Comparison of ENCODE assay signal across 8 mouse cellular contexts in the genomic region with DNA sequence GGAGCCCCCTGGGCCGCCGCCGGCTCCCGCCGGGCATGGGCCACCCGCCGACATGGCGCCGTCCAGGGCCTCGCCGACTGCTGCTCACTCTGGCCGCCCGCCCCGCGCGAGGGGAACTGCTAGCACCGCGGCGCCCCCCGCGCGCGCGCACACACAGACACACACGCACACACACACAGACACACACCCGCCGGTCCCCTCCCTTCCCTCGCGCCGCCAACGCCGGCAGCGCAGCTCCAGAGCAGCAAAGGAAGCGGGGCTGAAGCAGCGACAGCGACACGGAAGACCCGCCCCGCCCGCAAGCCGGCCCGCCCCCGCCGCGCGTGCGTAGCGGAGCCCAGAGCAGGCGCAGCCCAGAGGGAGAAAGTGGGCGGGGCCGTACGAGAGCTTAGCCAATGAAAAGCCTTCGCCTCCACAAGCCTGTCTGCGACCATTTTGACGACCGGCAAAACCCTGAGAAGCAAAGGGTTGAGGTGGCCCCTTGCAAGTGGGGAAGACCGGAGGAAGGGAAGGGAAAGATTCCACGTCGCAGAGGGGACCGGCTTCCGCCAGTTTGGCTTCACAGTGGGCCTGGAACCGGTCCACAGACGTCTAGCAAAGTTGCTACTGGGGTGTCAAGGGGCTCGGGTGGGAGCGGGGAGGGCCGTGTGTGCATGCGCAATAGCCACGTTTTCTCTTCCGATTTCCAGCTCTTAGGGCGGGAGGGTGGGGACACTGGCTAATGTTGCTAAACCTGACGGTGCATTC. TPM values are rescaled to one million over a fixed set of nuclear protein-coding genes. Genes with fewer than 3 reads are reported as not detected.
DNase-seq lines count a peak whose midpoint lies in the region; ATAC-seq and TF ChIP-seq lines count a peak whose summit lies in the region.

A gene (minus strand): TSS at position 280 of the 747 bp plus-strand sequence.

- no peaks in the 10 kb centered on the region for H3K79me2 ChIP-seq in heart, adult 2 months (replicated peaks; ENCODE audit: control insufficient read depth, insufficient read depth, low read length)

- no peaks in the 10 kb centered on the region for H3K9me3 ChIP-seq in embryonic facial prominence, embryonic 13.5 days
- no peaks in the 10 kb centered on the region for H3K9me3 ChIP-seq in limb, embryonic 13.5 days
- H3K9me3 ChIP-seq in midbrain, embryonic 16.5 days (replicated peaks; ENCODE audit: control insufficient read depth, low read length, poor library complexity, severe bottlenecking), result no peaks in the 10 kb centered on the region

- H3K4me2 ChIP-seq in embryonic facial prominence, embryonic 13.5 days, result peak within 1 kb of the TSS; percentile 76
- peak within 1 kb of the TSS; percentile 90 for H3K4me2 ChIP-seq in limb, embryonic 13.5 days (replicated peaks)
- peak within 1 kb of the TSS; percentile 69 for H3K4me2 ChIP-seq in midbrain, embryonic 16.5 days (ENCODE audit: low read length)

- TF ChIP-seq POLR2A in heart, adult 2 months (IDR thresholded peaks at IDR 0.05; ENCODE audit: insufficient read depth, low read depth, low read length), result peak; percentile 88

- H3K36me3 ChIP-seq in embryonic facial prominence, embryonic 13.5 days, result no peaks in the 10 kb centered on the region
- peaks cover 18% of the 10 kb centered on the region for H3K36me3 ChIP-seq in heart, adult 2 months (ENCODE audit: control insufficient read depth, insufficient read depth, low read length)
- no peaks in the 10 kb centered on the region for H3K36me3 ChIP-seq in limb, embryonic 13.5 days
- H3K36me3 ChIP-seq in midbrain, embryonic 16.5 days (ENCODE audit: control insufficient read depth, insufficient read depth, low read length), result no peaks in the 10 kb centered on the region

- DNase-seq in 3134 (ENCODE audit: extremely low read depth, insufficient read length, low spot score), result peak; percentile 96
- peak; percentile 97 to 99 for DNase-seq in adrenal gland, postnatal 36 days
- DNase-seq in heart, adult 2 months, result peak; percentile 96 to 99
- DNase-seq in kidney, adult 8-10 months, result peak; percentile 97 to 98
- peak; percentile 95 to 99 for DNase-seq in spleen, postnatal 10 days (ENCODE audit: low spot score in 2 of 2)

- intact Hi-C loops in heart, adult 2 months (cut with DNase I), result loop anchor here (2.0 to 10.0 kb wide), 4 partner anchors 35 to 787 kb away; a partner anchor contains a TSS

- H3K27me3 ChIP-seq in embryonic facial prominence, embryonic 13.5 days, result no peaks in the 10 kb centered on the region
- H3K27me3 ChIP-seq in heart, adult 2 months (ENCODE audit: control insufficient read depth, insufficient read depth, low read length), result no peaks in the 10 kb centered on the region
- no peaks in the 10 kb centered on the region for H3K27me3 ChIP-seq in limb, embryonic 13.5 days
- no peaks in the 10 kb centered on the region for H3K27me3 ChIP-seq in midbrain, embryonic 16.5 days (ENCODE audit: control insufficient read depth, insufficient read depth, low read depth, low read length)

- H3K27ac ChIP-seq in embryonic facial prominence, embryonic 13.5 days, result peak within 1 kb of the TSS; percentile 97
- H3K27ac ChIP-seq in heart, adult 2 months, result peak within 1 kb of the TSS; percentile 93
- peak within 1 kb of the TSS; percentile 92 for H3K27ac ChIP-seq in limb, embryonic 13.5 days
- peak within 1 kb of the TSS; percentile 99 for H3K27ac ChIP-seq in midbrain, embryonic 16.5 days (ENCODE audit: low read length)

- peaks cover 5% of the 10 kb centered on the region; the same call in 1 of the 2 replicates for H3K4me1 ChIP-seq in embryonic facial prominence, embryonic 13.5 days
- H3K4me1 ChIP-seq in heart, adult 2 months (ENCODE audit: control insufficient read depth, insufficient read depth, low read length), result peaks cover 15% of the 10 kb centered on the region
- H3K4me1 ChIP-seq in limb, embryonic 13.5 days, result peaks cover 25% of the 10 kb centered on the region
- peaks cover 26% of the 10 kb centered on the region for H3K4me1 ChIP-seq in midbrain, embryonic 16.5 days (ENCODE audit: control insufficient read depth, insufficient read depth, low read length)

- TF ChIP-seq CTCF in heart, adult 2 months (IDR thresholded peaks at IDR 0.05), result no peak

- peak within 1 kb of the TSS; percentile 85 for H3K4me3 ChIP-seq in embryonic facial prominence, embryonic 13.5 days
- peak within 1 kb of the TSS; percentile 89 for H3K4me3 ChIP-seq in heart, adult 2 months
- H3K4me3 ChIP-seq in limb, embryonic 13.5 days, result peak within 1 kb of the TSS; percentile 85
- peak within 1 kb of the TSS; percentile 88 for H3K4me3 ChIP-seq in midbrain, embryonic 16.5 days (ENCODE audit: low read depth, low read length)

- 0 out of 2 replicates have a peak, but pooled peaks have one; percentile 51 for TF ChIP-seq EP300 in heart, adult 2 months (IDR thresholded peaks at IDR 0.05; ENCODE audit: insufficient read depth, low read depth, low read length)

- WGBS in embryonic facial prominence, embryonic 13.5 days, result under 1% methylated on average over 60 of the region's 71 CpGs
- WGBS in heart, adult 2 months, result under 1% methylated on average over 71 of the region's 71 CpGs
- under 1% methylated on average over 65 of the region's 71 CpGs for WGBS in limb, embryonic 13.5 days
- WGBS in midbrain, embryonic 16.5 days, result under 1% methylated on average over 65 of the region's 71 CpGs

- ATAC-seq in embryonic facial prominence, embryonic 13.5 days (ENCODE audit: insufficient number of reproducible peaks, insufficient read depth, low FRiP score, low TSS enrichment, low read depth), result peak; percentile 99
- peak; percentile 99 for ATAC-seq in limb, embryonic 13.5 days (ENCODE audit: low FRiP score, low read depth)
- ATAC-seq in midbrain, embryonic 16.5 days, result peak; percentile 98

- H3K9ac ChIP-seq in embryonic facial prominence, embryonic 13.5 days, result peak within 1 kb of the TSS; percentile 90
- peak within 1 kb of the TSS; percentile 95 for H3K9ac ChIP-seq in heart, adult 2 months (ENCODE audit: low read depth, low read length)
- peak within 1 kb of the TSS; percentile 95 for H3K9ac ChIP-seq in limb, embryonic 13.5 days
- H3K9ac ChIP-seq in midbrain, embryonic 16.5 days (ENCODE audit: low read depth, low read length), result peak within 1 kb of the TSS; percentile 96

RNA-seq across cellular contexts. Expression of the gene that starts here (rescaled TPM):
- 10 to 100 TPM; 23.3 to 27.3 TPM for total RNA-seq in adrenal gland, postnatal 36 days (2021)
- 19.3 and 20.3 TPM in 2 replicates for polyA plus RNA-seq in embryonic facial prominence, embryonic 13.5 days (2015; fragmentation: Nextera tagmentation; extraction: Ambion mirVana)
- 10 to 100 TPM; 11.9 to 12.0 TPM for total RNA-seq in heart, adult 2 months (2021)
- polyA plus RNA-seq in heart, adult 2 months (2012; rRNA removed), result 4.2 and 7.6 TPM in 2 replicates
- 20.0 and 21.9 TPM in 2 replicates for polyA plus RNA-seq in limb, embryonic 13.5 days (2015; fragmentation: Nextera tagmentation; extraction: Ambion mirVana)
- polyA plus RNA-seq in midbrain, embryonic 16.5 days (2015; fragmentation: Nextera tagmentation; extraction: Ambion mirVana), result 24.8 and 27.4 TPM in 2 replicates

Comparison
In these comparisons a context has a peak if more than half of its experiments do, and no peak if none do; other contexts are left out.
1. Peak in every context shown above with its lines: DNase-seq, ATAC-seq, H3K4me3 ChIP-seq and H3K27ac ChIP-seq.